Mouse (Mus musculus): ENCODE data around the gene Gm8246. TPM values are rescaled to one million over a fixed set of nuclear protein-coding genes. Genes with fewer than 3 reads are reported as not detected.

Gm8246 gene
- polyA plus RNA-seq (2021; fragmentation: Nextera tagmentation) = not detected in 2 replicates
- long read RNA-seq, experiment 1 = 0 reads
- long read RNA-seq, experiment 2 = 0 reads

DNA sequence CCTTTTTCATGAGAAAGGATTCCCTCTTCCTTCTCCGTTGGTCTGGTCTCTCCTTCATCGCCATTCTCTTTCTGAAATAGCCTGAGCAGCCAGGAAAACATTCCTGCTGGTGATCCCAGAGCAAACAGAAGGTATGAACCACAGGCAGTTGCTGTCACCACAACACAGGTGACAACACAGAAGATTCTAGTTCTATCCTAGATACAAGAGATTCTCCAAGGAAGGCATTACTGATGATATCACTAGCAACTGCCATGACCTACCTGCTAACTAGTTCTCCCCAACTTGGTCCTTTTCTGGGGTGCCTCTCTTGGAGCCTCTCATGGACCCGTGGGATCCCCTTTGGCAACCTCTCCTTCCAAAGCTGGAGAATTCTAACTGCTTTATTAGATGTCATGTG, at the start of gene Gm8246:
Gm8246 (minus strand) TSS at position 101 of the 400 bp plus-strand sequence.

DNA sequence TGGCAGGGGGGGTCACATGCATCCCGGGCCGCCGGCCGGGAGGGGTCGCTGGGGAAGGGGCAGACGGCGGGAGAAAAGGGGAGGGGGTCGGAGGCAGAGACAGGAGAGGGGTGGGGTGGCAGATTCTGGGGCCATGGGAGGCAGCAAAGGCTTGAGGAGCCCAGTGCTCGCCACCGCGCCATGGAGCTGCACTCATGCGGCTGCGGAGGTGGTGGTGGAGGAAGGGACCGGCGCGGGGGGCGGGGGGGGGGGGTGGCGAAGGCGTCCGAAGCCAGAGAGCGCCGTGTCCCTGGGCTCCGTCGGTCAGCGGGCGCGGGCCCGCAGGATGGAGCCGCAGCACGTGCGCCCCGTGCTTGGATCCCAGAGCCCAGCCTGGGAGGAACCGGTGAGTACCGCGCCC, 23.7 kb upstream of the Gm8246 start, which contains the start of gene Gm3488:
Gm3488 (plus strand) TSS at position 301 of the 400 bp plus-strand sequence.

DNA sequence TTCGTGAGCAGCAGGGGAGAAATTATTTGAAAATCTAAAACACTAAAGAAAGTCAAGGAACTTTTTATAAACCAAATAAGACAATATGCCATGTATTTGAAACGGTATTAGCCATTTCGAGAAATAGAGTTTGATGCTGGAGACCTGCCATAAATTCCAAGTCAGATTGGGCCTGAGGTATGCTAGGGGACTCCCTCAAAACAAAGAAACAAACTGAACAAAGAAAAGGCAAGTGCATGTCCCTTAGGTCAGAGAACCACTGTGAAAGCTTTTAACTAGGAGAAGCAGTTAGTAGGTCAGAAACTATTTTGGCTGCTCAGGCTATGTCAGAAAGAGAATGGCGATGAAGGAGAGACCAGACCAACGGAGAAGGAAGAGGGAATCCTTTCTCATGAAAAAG, 6.3 kb upstream of the Gm8246 start, which contains the start of gene Gm3187:
Gm3187 (plus strand) TSS at position 301 of the 400 bp plus-strand sequence.

DNA sequence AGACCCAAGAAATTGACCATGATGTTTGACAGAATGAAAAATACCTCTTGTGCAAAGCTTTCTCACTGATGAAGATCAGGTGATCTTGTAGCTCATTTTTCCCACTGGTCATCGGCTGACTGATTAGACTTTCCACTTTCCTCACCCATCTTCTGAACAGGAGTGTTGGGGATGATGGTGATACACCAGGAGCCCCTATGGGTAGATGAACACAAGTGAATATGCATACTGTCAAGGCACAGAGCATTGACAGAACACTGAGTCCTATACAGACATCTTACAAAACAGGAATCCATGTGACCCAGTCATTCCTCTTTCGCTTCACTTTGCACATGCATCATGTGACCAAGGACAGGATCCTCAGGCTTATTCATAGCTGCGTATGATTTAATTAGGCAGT, 22.3 kb downstream of the Gm8246 start, which contains the start of gene Gm3194:
Gm3194 (minus strand) TSS at position 101 of the 400 bp plus-strand sequence.

Other genes starting within 250 kb of the Gm8246 start
- not detected in 2 replicates for gene Gm3526, start 217.2 kb downstream of the Gm8246 start, polyA plus RNA-seq (2021; fragmentation: Nextera tagmentation)
- not detected in 2 replicates for gene Gm3542, start 142.9 kb downstream of the Gm8246 start, polyA plus RNA-seq (2021; fragmentation: Nextera tagmentation)
- gene Gm3500, start 88.8 kb downstream of the Gm8246 start, polyA plus RNA-seq (2021; fragmentation: Nextera tagmentation) = not detected in 2 replicates
- 0.26 and 0.49 TPM in 2 replicates for gene Gm3194, start 22.4 kb downstream of the Gm8246 start, polyA plus RNA-seq (2021; fragmentation: Nextera tagmentation)
- not detected in 2 replicates for gene Gm3187, start 6.4 kb upstream of the Gm8246 start, polyA plus RNA-seq (2021; fragmentation: Nextera tagmentation)
- 0.79 and 1.3 TPM in 2 replicates for gene Gm3488, start 23.8 kb upstream of the Gm8246 start, polyA plus RNA-seq (2021; fragmentation: Nextera tagmentation)
- gene Gm3532, start 60.7 kb upstream of the Gm8246 start, polyA plus RNA-seq (2021; fragmentation: Nextera tagmentation) = not detected in 2 replicates
- gene Gm8265, start 155.2 kb upstream of the Gm8246 start, polyA plus RNA-seq (2021; fragmentation: Nextera tagmentation) = not detected in 2 replicates
- gene Gm9603, start 209.6 kb upstream of the Gm8246 start, polyA plus RNA-seq (2021; fragmentation: Nextera tagmentation) = not detected in 2 replicates